Mouse (Mus musculus) ES-Bruce4 (cell line): ENCODE measurements around the gene Gm10271. TPM values are rescaled to one million over a fixed set of nuclear protein-coding genes. Genes with fewer than 3 reads are reported as not detected.

ENCODE experiments used
- H3K27ac ChIP-seq: 2 replicates; pipeline ENCODE4 v1.5.1; 2012; ENCODE audit warnings: low read length, inconsistent platforms; ENCODE audit not compliant: insufficient read depth
- H3K27me3 ChIP-seq: 2 replicates; pipeline ENCODE4 v1.6.1; 2012; ENCODE audit warnings: mild to moderate bottlenecking, low read length, inconsistent platforms; ENCODE audit not compliant: control insufficient read depth, poor library complexity, insufficient read depth, severe bottlenecking
- H3K36me3 ChIP-seq: 2 replicates; pipeline ENCODE4 v1.6.1; 2012; ENCODE audit warnings: inconsistent platforms, mild to moderate bottlenecking, low read length, moderate library complexity; ENCODE audit not compliant: control insufficient read depth, poor library complexity, insufficient read depth, severe bottlenecking
- H3K4me1 ChIP-seq: one replicate; pipeline ENCODE4 v1.8.1; 2011; ENCODE audit warnings: low read length; ENCODE audit not compliant: control insufficient read depth, insufficient read depth
- H3K4me3 ChIP-seq: 2 replicates; pipeline ENCODE4 v1.5.1; 2011; ENCODE audit warnings: low read depth, mild to moderate bottlenecking, low read length
- H3K9ac ChIP-seq: 2 replicates; pipeline ENCODE4 v1.6.1; 2012; ENCODE audit warnings: low read depth, mild to moderate bottlenecking, inconsistent platforms; ENCODE audit not compliant: poor library complexity, severe bottlenecking
- H3K9me3 ChIP-seq: replicated peaks from 2 replicates; pipeline ENCODE4 v1.6.1; 2012; ENCODE audit warnings: mild to moderate bottlenecking, low read length, inconsistent platforms; ENCODE audit not compliant: control insufficient read depth, poor library complexity, insufficient read depth, severe bottlenecking
- CTCF ChIP-seq: IDR thresholded peaks from one replicate; pipeline ENCODE4 v1.8.1; 2011; ENCODE audit warnings: low read depth, low read length
- EP300 ChIP-seq: IDR thresholded peaks from 2 replicates; pipeline ENCODE4 v1.6.1; 2011; ENCODE audit warnings: low read depth, low read length; ENCODE audit not compliant: insufficient read depth
- POLR2A ChIP-seq: IDR thresholded peaks from one replicate; pipeline ENCODE4 v1.8.1; 2011; ENCODE audit warnings: low read length; ENCODE audit not compliant: insufficient read depth
- polyA plus RNA-seq: library from polyadenylated mRNA; stranded (reverse); fragments of >200 nt; gene quantifications from 2 replicates; pipeline ENCODE4 v1.2.4, GENCODE M21; 2011; ENCODE audit warnings: low read depth; ENCODE audit not compliant: missing spikeins, insufficient read depth, insufficient read length

Gene Gm10271
- polyA plus RNA-seq, 1 experiment: not detected

DNA sequence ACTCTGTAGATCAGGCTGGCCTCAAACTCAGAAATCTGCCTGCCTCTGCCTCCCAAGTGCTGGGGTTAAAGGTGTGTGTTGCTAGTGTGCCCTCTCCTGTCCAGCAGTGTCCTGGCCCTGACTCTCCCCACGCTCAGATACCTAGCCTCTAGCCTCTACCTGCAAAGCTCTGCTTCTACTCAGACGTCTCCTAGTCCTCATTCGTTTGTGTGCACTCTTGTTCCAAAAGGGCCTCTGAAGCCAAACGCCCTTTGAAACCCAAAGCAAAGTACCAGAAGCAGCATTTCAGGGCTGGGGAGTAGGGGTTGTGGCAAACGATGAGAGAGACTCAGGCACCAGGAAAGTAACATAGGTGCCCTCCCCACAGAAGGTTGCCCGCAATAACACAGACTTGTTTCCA is 37.3 kb upstream of the Gm10271 start:
- TF ChIP-seq EP300: no peak
- TF ChIP-seq POLR2A: no peak
- TF ChIP-seq CTCF: no peak
- H3K27ac ChIP-seq: no peak overlapping the region
- no peak overlapping the region for H3K9ac ChIP-seq
- H3K27me3 ChIP-seq: no peaks in the 10 kb centered on the region
- H3K9me3 ChIP-seq: no peaks in the 10 kb centered on the region
- no peak overlapping the region for H3K4me3 ChIP-seq
- H3K4me1 ChIP-seq: no peaks in the 10 kb centered on the region
- H3K36me3 ChIP-seq: no peaks in the 10 kb centered on the region

DNA sequence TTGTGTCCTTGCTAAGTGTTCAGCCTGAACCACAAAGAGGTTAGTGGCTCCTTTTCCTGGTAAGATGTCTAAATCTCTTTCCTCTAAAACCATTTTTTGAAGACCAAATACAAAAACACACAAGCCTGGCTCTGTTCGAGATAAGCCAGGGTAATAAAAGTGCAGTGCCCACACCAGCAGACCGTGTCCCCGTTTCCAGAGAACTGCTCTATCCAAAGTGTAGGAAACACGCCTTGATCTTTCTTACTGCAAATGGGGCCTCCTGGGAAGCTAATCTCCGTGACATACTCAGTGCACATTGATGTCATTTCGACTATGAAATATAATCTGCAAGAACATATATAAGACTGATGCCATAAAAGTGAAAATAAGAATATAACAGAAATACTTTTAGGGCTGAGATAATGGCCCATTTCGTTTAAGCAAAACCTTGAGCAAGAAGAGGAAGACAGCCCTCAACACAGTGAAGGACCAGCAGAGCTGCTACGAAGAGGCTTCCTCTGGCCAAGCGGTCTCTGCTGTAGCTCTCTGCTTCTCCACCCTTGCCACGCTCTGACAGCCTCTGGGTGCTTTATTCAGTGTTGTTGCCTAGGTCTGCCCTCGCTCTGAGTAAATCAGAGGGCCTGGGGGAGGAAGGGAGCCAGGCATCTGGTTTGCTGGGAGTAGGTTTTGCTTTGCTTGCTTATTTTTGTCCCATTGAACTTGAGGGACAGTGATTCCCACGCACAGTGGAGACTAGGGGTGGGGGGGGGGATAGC is 33.5 kb upstream of the Gm10271 start:
- Histone ChIP-seq H3K4me1 (no peaks in the 10 kb centered on the region), H3K27ac (no peak overlapping the region), H3K9me3 (no peaks in the 10 kb centered on the region), H3K36me3 (no peaks in the 10 kb centered on the region), H3K9ac (no peak overlapping the region), H3K27me3 (no peaks in the 10 kb centered on the region), H3K4me3 (no peak overlapping the region)
- TF ChIP-seq CTCF: no peak
- no peak for TF ChIP-seq POLR2A
- no peak for TF ChIP-seq EP300

- H3K9ac ChIP-seq: no peak overlapping the region
- no peak overlapping the region for H3K27ac ChIP-seq
These were observed 32.3 kb upstream of the Gm10271 start for GRCm38 (mm10) chr10:117004695-117005094.

GRCm38 (mm10) chr10:117000975-117001374 is 28.6 kb upstream of the Gm10271 start:
- TF ChIP-seq POLR2A (no peak), EP300 (no peak), CTCF (no peak)
- Histone ChIP-seq H3K4me3 (no peak overlapping the region), H3K9ac (no peak overlapping the region), H3K36me3 (no peaks in the 10 kb centered on the region), H3K4me1 (no peaks in the 10 kb centered on the region), H3K27ac (no peak overlapping the region), H3K27me3 (no peaks in the 10 kb centered on the region), H3K9me3 (no peaks in the 10 kb centered on the region)

More at GRCm38 (mm10) chr10:117004695-117005094, 32.3 kb upstream of the Gm10271 start:
- Histone ChIP-seq H3K4me1 (no peaks in the 10 kb centered on the region), H3K36me3 (no peaks in the 10 kb centered on the region), H3K4me3 (no peak overlapping the region), H3K27me3 (no peaks in the 10 kb centered on the region), H3K9me3 (no peaks in the 10 kb centered on the region)
- TF ChIP-seq CTCF: no peak

DNA sequence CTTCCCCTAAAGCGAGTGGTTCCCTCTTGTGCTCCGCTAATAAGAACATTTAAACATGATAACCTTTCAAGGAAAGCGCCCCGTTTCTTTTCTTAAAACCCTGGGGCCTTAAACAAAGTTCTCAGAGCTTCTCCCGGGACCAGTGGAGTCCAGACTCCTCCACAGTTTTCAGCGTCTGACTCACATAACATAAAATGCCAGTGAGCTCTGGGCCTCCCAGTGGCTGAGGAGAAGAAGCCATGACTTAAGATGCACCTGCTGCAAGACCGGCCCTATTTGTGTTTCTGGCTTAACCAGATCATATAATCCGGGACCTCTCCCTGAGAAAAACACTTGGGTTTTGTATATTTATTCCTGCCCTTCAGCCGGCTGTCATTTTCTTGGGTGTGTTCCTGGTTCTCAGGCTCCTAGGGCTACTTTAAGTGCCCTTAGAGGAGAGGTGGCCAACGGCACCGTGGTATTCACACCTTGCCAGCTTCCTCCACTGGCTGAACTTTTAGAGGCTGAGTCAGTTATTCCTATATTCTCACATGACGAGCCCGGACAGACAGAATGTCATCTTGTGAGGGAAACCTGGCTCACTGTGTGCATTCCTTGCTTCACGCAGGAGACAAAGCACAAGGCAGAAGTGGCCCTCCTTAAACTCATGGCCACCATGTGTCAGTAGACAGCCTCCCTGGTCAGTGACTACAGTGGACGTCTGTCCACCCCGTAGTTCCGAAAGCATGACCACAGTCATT is 26.5 kb upstream of the Gm10271 start:
- Histone ChIP-seq H3K4me1 (peaks cover 1% of the 10 kb centered on the region), H3K36me3 (no peaks in the 10 kb centered on the region), H3K4me3 (no peak overlapping the region), H3K27me3 (no peaks in the 10 kb centered on the region), H3K9me3 (no peaks in the 10 kb centered on the region), H3K9ac (no peak overlapping the region), H3K27ac (no peak overlapping the region)
- TF ChIP-seq EP300 (no peak), CTCF (no peak), POLR2A (no peak)

- no peak overlapping the region for H3K27ac ChIP-seq
- no peaks in the 10 kb centered on the region for H3K9me3 ChIP-seq
- H3K9ac ChIP-seq: no peak overlapping the region
- TF ChIP-seq POLR2A (no peak), CTCF (no peak), EP300 (no peak)
- H3K36me3 ChIP-seq: no peaks in the 10 kb centered on the region
- no peaks in the 10 kb centered on the region for H3K27me3 ChIP-seq
- peaks cover 1% of the 10 kb centered on the region for H3K4me1 ChIP-seq
- H3K4me3 ChIP-seq: no peak overlapping the region
These were observed 23.8 kb upstream of the Gm10271 start for GRCm38 (mm10) chr10:116996236-116996600.
